Mouse (Mus musculus) MEL (cell line): ENCODE measurements around the gene Kcnq4. TPM values are rescaled to one million over a fixed set of nuclear protein-coding genes. Genes with fewer than 3 reads are reported as not detected.

Experiments
- DNase-seq: peaks from one replicate; pipeline ENCODE4 v3.0.0; 2011; ENCODE audit warnings: low read depth, low spot score
- H3K27ac ChIP-seq: 2 replicates; pipeline ENCODE4 v1.5.1; 2012; ENCODE audit warnings: low read depth, mild to moderate bottlenecking, control low read depth, low read length, moderate library complexity; ENCODE audit not compliant: control insufficient read depth
- H3K27me3 ChIP-seq, 2 experiments: fragments of 150-350 bp in 1 of 2; sonication (generic) in 1 of 2; 2 replicates each; pipeline ENCODE4 v1.6.1; 2012; ENCODE audit warnings: low read length in 2 of 2, mild to moderate bottlenecking in 2 of 2, improper control_type of control experiment in 1 of 2, moderate library complexity in 1 of 2; ENCODE audit not compliant: insufficient read depth in 2 of 2, control insufficient read depth in 1 of 2
- H3K36me3 ChIP-seq, 2 experiments: 2 replicates each; pipeline ENCODE4 v1.6.1; 2012 to 2014; ENCODE audit warnings: low read length in 2 of 2, improper control_type of control experiment in 1 of 2, inconsistent platforms in 1 of 2, mild to moderate bottlenecking in 1 of 2; ENCODE audit not compliant: insufficient read depth in 2 of 2, control insufficient read depth in 1 of 2
- H3K4me1 ChIP-seq, 2 experiments: fragments of 150-350 bp in 1 of 2; sonication (generic) in 1 of 2; 2 replicates each; pipeline ENCODE4 v1.6.1; 2012; ENCODE audit warnings: low read length in 2 of 2, improper control_type of control experiment in 1 of 2, mild to moderate bottlenecking in 1 of 2; ENCODE audit not compliant: insufficient read depth in 2 of 2, control insufficient read depth in 1 of 2
- H3K4me3 ChIP-seq, 2 experiments: fragments of 150-350 bp in 1 of 2; sonication (generic) in 1 of 2; 2 replicates each; pipeline ENCODE4 v1.5.1; 2012; ENCODE audit warnings: low read depth in 2 of 2, low read length in 2 of 2, mild to moderate bottlenecking in 2 of 2, moderate library complexity in 2 of 2, control low read depth in 1 of 2, improper control_type of control experiment in 1 of 2; ENCODE audit not compliant: control insufficient read depth in 1 of 2, insufficient read depth in 1 of 2
- H3K79me2 ChIP-seq: 2 replicates; pipeline ENCODE4 v1.6.1; 2012; ENCODE audit warnings: mild to moderate bottlenecking, low read length, moderate library complexity; ENCODE audit not compliant: control insufficient read depth, poor library complexity, insufficient read depth
- H3K9ac ChIP-seq: 2 replicates; pipeline ENCODE4 v1.6.1; 2012; ENCODE audit warnings: low read depth, mild to moderate bottlenecking, control low read depth, low read length, moderate library complexity; ENCODE audit not compliant: control insufficient read depth, poor library complexity, severe bottlenecking
- H3K9me3 ChIP-seq: fragments of 150-350 bp; sonication (generic); replicated peaks from 2 replicates; pipeline ENCODE4 v1.6.1; 2012; ENCODE audit warnings: mild to moderate bottlenecking, low read length, improper control_type of control experiment, moderate library complexity; ENCODE audit not compliant: insufficient read depth
- BHLHE40 ChIP-seq: IDR thresholded peaks from 2 replicates; pipeline ENCODE4 v1.6.1; 2012; ENCODE audit warnings: low read depth, mild to moderate bottlenecking, inconsistent platforms, low read length, improper control_type of control experiment, borderline replicate concordance
- CHD1 ChIP-seq: IDR thresholded peaks from 2 replicates; pipeline ENCODE4 v1.6.1; 2012; ENCODE audit warnings: low read depth, mild to moderate bottlenecking, inconsistent platforms, low read length, improper control_type of control experiment
- CHD2 ChIP-seq: IDR thresholded peaks from 2 replicates; pipeline ENCODE4 v1.6.1; 2011; ENCODE audit warnings: low read length, improper control_type of control experiment
- CTCF ChIP-seq, 3 experiments: IDR thresholded peaks in 2 of 3; conservative IDR thresholded peaks in 1 of 3; 2 replicates each; pipeline ENCODE4 v1.5.1; 2011 to 2012; ENCODE audit warnings: low read length in 3 of 3, low read depth in 2 of 3, mild to moderate bottlenecking in 2 of 3, improper control_type of control experiment in 1 of 3, inconsistent platforms in 1 of 3, mixed read lengths in 1 of 3, moderate library complexity in 1 of 3; ENCODE audit not compliant: control insufficient read depth in 1 of 3, insufficient read depth in 1 of 3, poor library complexity in 1 of 3, severe bottlenecking in 1 of 3
- E2F4 ChIP-seq: IDR thresholded peaks from 2 replicates; pipeline ENCODE4 v1.6.1; 2011; ENCODE audit warnings: low read depth, low read length, improper control_type of control experiment, borderline replicate concordance
- ELF1 ChIP-seq: IDR thresholded peaks from 2 replicates; pipeline ENCODE4 v1.6.1; 2014; ENCODE audit warnings: low read depth, mild to moderate bottlenecking, inconsistent platforms, low read length, improper control_type of control experiment, moderate library complexity
- EP300 ChIP-seq, 2 experiments: IDR thresholded peaks; 2 replicates each; pipeline ENCODE4 v1.6.1; 2011; ENCODE audit warnings: improper control_type of control experiment in 2 of 2, low read length in 2 of 2, low read depth in 1 of 2, mild to moderate bottlenecking in 1 of 2
- ETS1 ChIP-seq: IDR thresholded peaks from 2 replicates; pipeline ENCODE4 v1.6.1; 2012; ENCODE audit warnings: low read depth, mild to moderate bottlenecking, inconsistent platforms, low read length, improper control_type of control experiment, moderate library complexity
- GABPA ChIP-seq: IDR thresholded peaks from 2 replicates; pipeline ENCODE4 v1.6.1; 2012; ENCODE audit warnings: low read depth, mild to moderate bottlenecking, inconsistent platforms, low read length, improper control_type of control experiment, moderate library complexity
- MAFK ChIP-seq: IDR thresholded peaks from 2 replicates; pipeline ENCODE4 v1.6.1; 2011; ENCODE audit warnings: low read depth, mild to moderate bottlenecking, low read length, improper control_type of control experiment, borderline replicate concordance
- MAZ ChIP-seq: IDR thresholded peaks from 2 replicates; pipeline ENCODE4 v1.6.1; 2012; ENCODE audit warnings: low read depth, mild to moderate bottlenecking, inconsistent platforms, low read length, improper control_type of control experiment
- MYB ChIP-seq: IDR thresholded peaks from 2 replicates; pipeline ENCODE4 v1.6.1; 2011; ENCODE audit warnings: mild to moderate bottlenecking, low read depth, low read length, improper control_type of control experiment
- MYC ChIP-seq: IDR thresholded peaks from 2 replicates; pipeline ENCODE4 v1.6.1; 2011; ENCODE audit warnings: low read depth, mild to moderate bottlenecking, low read length, improper control_type of control experiment, moderate library complexity
- NRF1 ChIP-seq: IDR thresholded peaks from 2 replicates; pipeline ENCODE4 v1.6.1; 2014; ENCODE audit warnings: low read depth, mild to moderate bottlenecking, inconsistent platforms, low read length, improper control_type of control experiment, moderate library complexity; ENCODE audit not compliant: poor library complexity, insufficient read depth, severe bottlenecking
- POLR2A ChIP-seq, 2 experiments: IDR thresholded peaks; 2 replicates each; pipeline ENCODE4 v1.6.1; 2011 to 2012; ENCODE audit warnings: low read length in 2 of 2, mild to moderate bottlenecking in 2 of 2, control low read depth in 1 of 2, improper control_type of control experiment in 1 of 2, low read depth in 1 of 2, moderate library complexity in 1 of 2; ENCODE audit not compliant: control insufficient read depth in 1 of 2, insufficient read depth in 1 of 2, poor library complexity in 1 of 2
- POLR2AphosphoS2 ChIP-seq: IDR thresholded peaks from 2 replicates; pipeline ENCODE4 v1.6.1; 2011; ENCODE audit warnings: low read length, improper control_type of control experiment
- RAD21 ChIP-seq: IDR thresholded peaks from 2 replicates; pipeline ENCODE4 v1.6.1; 2011; ENCODE audit warnings: mild to moderate bottlenecking, low read depth, low read length, improper control_type of control experiment
- RCOR1 ChIP-seq: IDR thresholded peaks from 2 replicates; pipeline ENCODE4 v1.6.1; 2012; ENCODE audit warnings: low read depth, mild to moderate bottlenecking, inconsistent platforms, low read length, improper control_type of control experiment
- SMC3 ChIP-seq: IDR thresholded peaks from 2 replicates; pipeline ENCODE4 v1.6.1; 2011; ENCODE audit warnings: low read depth, low read length, improper control_type of control experiment
- TAL1 ChIP-seq: IDR thresholded peaks from 2 replicates; pipeline ENCODE4 v1.6.1; 2012; ENCODE audit warnings: mild to moderate bottlenecking, inconsistent platforms, low read length, moderate library complexity, mixed read lengths
- TCF12 ChIP-seq: IDR thresholded peaks from 2 replicates; pipeline ENCODE4 v1.6.1; 2014; ENCODE audit warnings: low read depth, mild to moderate bottlenecking, inconsistent platforms, low read length, improper control_type of control experiment, moderate library complexity
- USF2 ChIP-seq, 2 experiments: IDR thresholded peaks; 2 replicates each; pipeline ENCODE4 v1.6.1; 2011 to 2012; ENCODE audit warnings: improper control_type of control experiment in 2 of 2, low read length in 2 of 2, borderline replicate concordance in 1 of 2, inconsistent platforms in 1 of 2, low read depth in 1 of 2, mild to moderate bottlenecking in 1 of 2; ENCODE audit not compliant: insufficient read depth in 1 of 2
- ZC3H11A ChIP-seq: IDR thresholded peaks from 2 replicates; pipeline ENCODE4 v1.6.1; 2012; ENCODE audit warnings: low read depth, mild to moderate bottlenecking, inconsistent platforms, low read length, improper control_type of control experiment
- ZKSCAN1 ChIP-seq: IDR thresholded peaks from 2 replicates; pipeline ENCODE4 v1.6.1; 2012; ENCODE audit warnings: low read depth, mild to moderate bottlenecking, inconsistent platforms, low read length, improper control_type of control experiment, moderate library complexity
- ZMIZ1 ChIP-seq: IDR thresholded peaks from 2 replicates; pipeline ENCODE4 v1.6.1; 2012; ENCODE audit warnings: low read depth, mild to moderate bottlenecking, inconsistent platforms, low read length, improper control_type of control experiment, moderate library complexity
- ZNF384 ChIP-seq: IDR thresholded peaks from 2 replicates; pipeline ENCODE4 v1.6.1; 2012; ENCODE audit warnings: low read depth, mild to moderate bottlenecking, inconsistent platforms, low read length, improper control_type of control experiment
- polyA plus RNA-seq, 2 experiments: library from polyadenylated mRNA; stranded (reverse) in 1 of 2; unstranded in 1 of 2; fragments of >175 nt in 1 of 2; fragments of >200 nt in 1 of 2; gene quantifications; 2 replicates each; pipeline versions ENCODE4 v1.2.1 to v1.2.4; 2012; ENCODE audit warnings: low replicate concordance in 2 of 2, low read depth in 1 of 2; ENCODE audit not compliant: insufficient read length in 2 of 2, insufficient read depth in 1 of 2, missing spikeins in 1 of 2
- total RNA-seq: library from RNA; depleted of rRNA; stranded (reverse); fragments of 300-350 nt; gene quantifications from 2 replicates; pipeline ENCODE4 v1.2.3, GENCODE M21; 2012

Kcnq4 gene
- total and polyA plus RNA-seq, 3 experiments: 0.07 TPM; not detected in 2

DNA sequence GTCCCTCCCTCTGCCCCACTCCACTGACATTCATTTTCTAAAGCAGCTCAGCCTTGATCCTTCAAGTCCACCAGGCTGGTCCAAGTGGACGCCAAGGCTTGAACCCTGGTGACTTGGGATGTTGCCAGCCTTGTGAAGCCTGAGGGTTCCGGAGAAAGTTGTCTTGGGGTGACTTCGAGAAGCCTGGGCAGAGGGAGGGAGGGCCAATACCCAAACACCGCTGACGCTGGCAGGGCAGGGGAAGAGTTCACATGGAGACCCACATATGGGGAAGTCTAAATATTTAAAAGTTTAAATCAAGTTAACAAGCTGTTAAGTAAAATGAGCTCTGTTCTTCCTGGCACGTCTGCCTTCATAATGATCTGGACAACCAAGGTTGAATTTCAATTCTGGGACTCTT is 15.7 kb downstream of the Kcnq4 start:
- peaks cover 0 to 4% of the 10 kb centered on the region in 2 experiments for H3K4me1 ChIP-seq
- H3K4me3 ChIP-seq: no peak overlapping the region
- H3K79me2 ChIP-seq: no peaks in the 10 kb centered on the region
- no peak for DNase-seq
- no peaks in the 10 kb centered on the region for H3K9me3 ChIP-seq
- no peak for TF ChIP-seq RCOR1
- no peak for TF ChIP-seq NRF1
- no peak for TF ChIP-seq ZMIZ1
- TF ChIP-seq SMC3: no peak
- no peak for TF ChIP-seq MAFK
- TF ChIP-seq ZC3H11A: no peak
- TF ChIP-seq TCF12: no peak
- TF ChIP-seq CTCF (IDR thresholded peaks at IDR 0.05 in 2 of 3, conservative IDR thresholded peaks at IDR 0.05 in 1 of 3; ENCODE audit: control insufficient read depth in 1 of 3, insufficient read depth in 1 of 3, low read depth in 2 of 3, low read length in 3 of 3, poor library complexity in 1 of 3, severe bottlenecking in 1 of 3): no peak
- no peak for TF ChIP-seq CHD2
- no peak for TF ChIP-seq ZKSCAN1
- TF ChIP-seq POLR2AphosphoS2: no peak
- no peak for TF ChIP-seq GABPA
- TF ChIP-seq ETS1: no peak
- TF ChIP-seq MYB: no peak
- no peak for TF ChIP-seq TAL1
- no peak for TF ChIP-seq RAD21
- TF ChIP-seq MYC: no peak
- TF ChIP-seq ZNF384: no peak
- no peaks in the 10 kb centered on the region; a peak in 1 of 4 replicates for H3K36me3 ChIP-seq
- no peak overlapping the region for H3K27ac ChIP-seq
- no peak overlapping the region for H3K9ac ChIP-seq
- H3K27me3 ChIP-seq: peaks cover 5 to 6% of the 10 kb centered on the region in 2 experiments; a peak in 3 of 4 replicates

DNA sequence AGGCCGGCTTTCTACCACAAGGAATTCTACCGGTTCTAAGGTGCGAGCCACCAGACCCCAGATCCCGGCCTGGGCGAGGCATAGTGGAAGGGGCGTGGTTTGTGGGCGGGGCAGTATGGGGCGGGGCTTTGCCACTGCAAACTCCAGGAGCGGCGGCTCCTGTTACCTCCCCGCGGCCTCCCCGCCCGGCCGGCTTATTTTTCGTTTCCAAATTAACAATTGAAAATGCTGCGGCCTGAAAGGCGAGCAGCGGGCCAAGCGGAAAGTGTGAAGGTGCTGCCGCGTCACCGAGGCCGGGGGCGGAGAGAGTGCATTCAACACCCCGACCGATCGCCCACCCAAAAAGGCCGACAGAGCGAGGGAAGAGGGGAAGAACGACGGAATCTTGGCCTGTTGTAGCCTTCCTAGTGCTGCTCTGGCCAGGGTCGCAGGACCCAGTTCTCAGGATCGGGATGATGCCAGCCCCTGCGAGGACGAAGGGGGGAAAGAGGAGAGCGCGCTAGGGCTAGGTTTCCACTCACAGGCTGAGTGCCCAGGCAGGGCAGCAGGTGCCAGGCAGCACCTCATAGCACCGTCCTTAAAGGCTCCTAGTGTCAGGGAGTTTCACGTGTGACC is 17.3 kb downstream of the Kcnq4 start:
- TF ChIP-seq CHD2 (no peak), USF2 (IDR thresholded peaks at IDR 0.05; ENCODE audit: borderline replicate concordance in 1 of 2, insufficient read depth in 1 of 2, low read depth in 1 of 2, low read length in 2 of 2) (no peak), RAD21 (no peak), MAZ (no peak), CHD1 (no peak), ETS1 (no peak), MAFK (no peak), POLR2A (IDR thresholded peaks at IDR 0.05; ENCODE audit: control insufficient read depth in 1 of 2, insufficient read depth in 1 of 2, low read depth in 1 of 2, low read length in 2 of 2, poor library complexity in 1 of 2) (no peak), EP300 (IDR thresholded peaks at IDR 0.05; ENCODE audit: low read depth in 1 of 2, low read length in 2 of 2) (no peak), E2F4 (no peak), TCF12 (no peak), ELF1 (no peak), RCOR1 (no peak), MYC (no peak), GABPA (no peak), BHLHE40 (no peak), POLR2AphosphoS2 (no peak)
- Histone ChIP-seq H3K79me2 (no peaks in the 10 kb centered on the region), H3K36me3 (no peaks in the 10 kb centered on the region; a peak in 1 of 4 replicates), H3K9me3 (no peaks in the 10 kb centered on the region), H3K9ac (peak overlapping the region; percentile 73), H3K27me3 (peaks cover 0 to 4% of the 10 kb centered on the region in 2 experiments; a peak in 2 of 4 replicates), H3K4me1 (peaks cover 0 to 4% of the 10 kb centered on the region in 2 experiments), H3K4me3 (peak overlapping the region; percentile 78 to 87), H3K27ac (no peak overlapping the region)
- DNase-seq: peak; percentile 82
